Mouse (Mus musculus) embryonic fibroblast, embryonic 13.5 days (primary cell): ENCODE measurements at regions not wholly inside any gene's neighbourhood (a gene's known extent, or its start where the extent isn't known, plus 50 kb on each side); places are given as distances from the start of the nearest gene placed in this dataset.

Source experiments
- H3K27ac ChIP-seq: 2 replicates; pipeline ENCODE4 v1.5.1; 2012; ENCODE audit warnings: low read length, control low read depth, inconsistent platforms; ENCODE audit not compliant: insufficient read depth
- H3K4me1 ChIP-seq: 2 replicates; pipeline ENCODE4 v1.6.1; 2011; ENCODE audit warnings: low read length; ENCODE audit not compliant: control insufficient read depth, insufficient read depth
- H3K4me3 ChIP-seq: 2 replicates; pipeline ENCODE4 v1.5.1; 2011; ENCODE audit warnings: mild to moderate bottlenecking, control low read depth, low read length; ENCODE audit not compliant: insufficient read depth
- CTCF ChIP-seq: IDR thresholded peaks from 2 replicates; pipeline ENCODE4 v1.5.1; 2011; ENCODE audit warnings: mild to moderate bottlenecking, control low read depth, low read length, moderate library complexity, borderline replicate concordance; ENCODE audit not compliant: insufficient read depth
- POLR2A ChIP-seq: IDR thresholded peaks from 2 replicates; pipeline ENCODE4 v1.6.1; 2011; ENCODE audit warnings: low read depth, mild to moderate bottlenecking, control low read depth, low read length, moderate library complexity

DNA sequence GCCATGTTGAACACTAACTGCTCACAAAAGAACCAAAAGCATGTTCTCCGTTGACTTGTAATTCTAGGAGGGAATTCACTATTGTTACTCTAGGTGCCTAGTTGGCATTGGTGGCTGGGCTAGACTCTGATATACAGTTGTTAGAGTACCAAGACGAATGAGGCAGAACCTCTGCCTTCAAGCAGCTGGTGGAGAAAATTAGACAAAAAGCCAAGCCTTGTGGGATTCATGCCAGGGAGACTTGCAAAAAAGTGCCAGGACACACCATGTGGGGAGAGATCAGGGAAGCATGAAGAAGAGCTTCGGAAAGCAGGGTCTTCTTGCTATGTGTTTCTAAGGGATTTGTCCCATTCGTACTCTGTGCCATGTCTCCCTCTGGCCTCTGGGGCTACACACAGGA is 97.2 kb upstream of the Ppp2r3a start:
- Histone ChIP-seq H3K4me3 (no peak overlapping the region), H3K4me1 (no peaks in the 10 kb centered on the region), H3K27ac (no peak overlapping the region)
- TF ChIP-seq POLR2A (no peak), CTCF (no peak)

DNA sequence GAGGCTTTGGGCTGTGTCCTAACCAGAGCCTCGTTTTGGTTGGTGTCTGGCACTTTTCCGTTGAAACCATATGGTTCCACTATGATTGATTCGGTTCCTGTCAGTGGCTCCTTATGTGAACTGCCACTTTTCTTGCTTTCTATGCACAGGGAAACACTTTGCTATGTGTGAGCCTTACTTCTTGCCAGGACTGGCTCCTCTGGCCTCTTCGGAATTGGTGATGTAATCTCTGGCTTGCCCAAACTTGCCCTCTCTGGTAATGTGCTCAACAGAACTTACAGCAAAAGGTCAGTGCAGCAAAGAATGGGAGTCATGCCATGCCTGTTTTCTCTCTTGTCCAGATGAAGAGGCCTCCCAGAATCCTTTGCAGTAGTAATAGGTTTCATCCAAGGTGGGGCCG is 91.3 kb upstream of the Ppp2r3a start:
- Histone ChIP-seq H3K27ac (no peak overlapping the region), H3K4me1 (no peaks in the 10 kb centered on the region), H3K4me3 (no peak overlapping the region)
- TF ChIP-seq POLR2A: no peak
- no peak for TF ChIP-seq CTCF

DNA sequence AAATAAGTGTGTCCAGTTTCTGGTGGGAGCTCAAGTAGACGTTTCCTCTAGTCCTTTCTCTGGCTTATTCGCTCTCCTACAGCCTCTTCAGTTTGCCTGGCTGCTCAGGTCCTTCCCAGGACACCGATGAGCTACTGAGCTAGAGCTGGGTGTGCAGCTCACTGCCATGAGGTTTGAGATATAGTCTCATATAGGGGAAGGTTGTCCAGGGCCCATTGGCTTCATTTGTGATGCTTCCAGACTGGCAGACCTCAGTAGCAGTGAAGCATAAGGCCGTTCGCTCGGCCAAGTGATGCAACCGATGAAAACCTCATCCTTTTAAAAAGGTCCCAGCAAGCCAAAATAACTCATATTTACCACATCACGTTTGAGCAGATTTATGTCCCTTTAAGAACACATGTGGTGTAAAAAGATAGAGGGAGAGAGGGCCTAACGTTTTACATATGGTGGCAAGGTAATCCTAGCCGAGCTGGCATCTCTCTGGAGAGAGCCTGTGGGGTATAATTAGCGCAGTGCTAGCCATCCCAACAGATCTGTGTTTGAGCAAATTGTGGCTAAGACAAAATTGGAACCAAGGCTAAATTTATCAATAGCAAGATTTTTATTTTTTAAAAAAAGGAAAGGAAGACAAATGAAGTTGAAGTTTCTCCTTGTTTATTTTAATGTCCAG is 89.3 kb upstream of the Ppp2r3a start:
- no peaks in the 10 kb centered on the region for H3K4me1 ChIP-seq
- no peak overlapping the region for H3K4me3 ChIP-seq
- TF ChIP-seq CTCF: no peak
- TF ChIP-seq POLR2A: no peak
- H3K27ac ChIP-seq: no peak overlapping the region

DNA sequence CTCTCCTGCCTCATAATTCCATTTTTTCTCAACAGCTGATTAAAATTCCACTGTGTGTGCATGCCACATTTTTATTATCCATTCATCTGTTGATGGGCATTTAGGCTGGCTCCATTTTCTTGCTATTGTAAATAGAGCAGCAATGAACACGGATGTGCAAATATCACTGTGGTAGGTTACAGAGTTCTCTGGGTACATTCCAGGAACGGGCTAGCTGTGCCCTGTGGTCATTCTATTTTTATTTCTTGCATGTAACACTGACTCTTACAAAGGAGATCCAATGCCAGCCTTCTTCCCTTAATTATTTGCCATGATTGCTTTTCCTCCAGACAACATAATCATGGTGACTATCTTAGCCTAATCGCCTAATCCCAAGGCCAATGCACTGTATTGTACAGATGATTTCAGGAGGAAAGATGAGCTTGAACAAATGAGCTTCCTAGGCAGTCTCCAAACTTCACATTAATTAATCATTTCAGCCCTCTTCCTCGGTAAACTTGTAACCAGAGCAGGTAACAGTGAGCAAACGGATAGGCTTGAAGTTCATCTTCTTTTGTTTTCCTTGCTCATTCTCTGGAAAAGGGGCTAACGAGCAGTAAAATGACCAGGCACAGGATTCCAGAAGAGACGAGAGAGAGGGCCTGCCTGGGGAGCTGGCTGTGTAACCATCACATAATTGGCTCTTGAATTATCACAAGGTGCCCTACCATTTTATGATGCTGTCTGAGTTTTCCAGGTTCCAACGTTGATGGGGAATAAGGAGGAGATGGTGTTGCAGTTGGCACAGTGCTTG is 77.6 kb upstream of the Ppp2r3a start:
- no peak overlapping the region for H3K27ac ChIP-seq
- no peak overlapping the region for H3K4me3 ChIP-seq
- H3K4me1 ChIP-seq: no peaks in the 10 kb centered on the region
- TF ChIP-seq CTCF (no peak), POLR2A (no peak)

DNA sequence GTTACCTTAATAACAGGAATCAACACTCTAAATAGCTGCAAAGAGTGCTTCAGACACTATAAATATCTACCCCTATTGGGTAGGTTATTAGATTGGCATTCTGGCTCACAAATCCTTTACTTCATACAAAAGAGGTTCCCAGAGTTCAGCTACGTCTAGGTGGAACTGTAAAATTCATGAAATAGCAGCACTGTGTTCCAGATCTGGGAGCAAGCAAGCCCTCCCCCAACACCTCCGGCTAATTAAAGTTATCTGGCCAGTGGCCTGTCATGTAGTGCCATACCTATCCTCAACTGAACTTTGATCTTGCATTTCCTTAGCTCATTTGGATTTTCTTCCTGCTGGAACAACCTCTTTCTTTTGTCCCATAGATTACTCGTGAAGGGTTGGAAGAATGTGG is 75.4 kb upstream of the Ppp2r3a start:
- Histone ChIP-seq H3K4me3 (no peak overlapping the region), H3K4me1 (no peaks in the 10 kb centered on the region), H3K27ac (no peak overlapping the region)
- TF ChIP-seq CTCF (no peak), POLR2A (no peak)

DNA sequence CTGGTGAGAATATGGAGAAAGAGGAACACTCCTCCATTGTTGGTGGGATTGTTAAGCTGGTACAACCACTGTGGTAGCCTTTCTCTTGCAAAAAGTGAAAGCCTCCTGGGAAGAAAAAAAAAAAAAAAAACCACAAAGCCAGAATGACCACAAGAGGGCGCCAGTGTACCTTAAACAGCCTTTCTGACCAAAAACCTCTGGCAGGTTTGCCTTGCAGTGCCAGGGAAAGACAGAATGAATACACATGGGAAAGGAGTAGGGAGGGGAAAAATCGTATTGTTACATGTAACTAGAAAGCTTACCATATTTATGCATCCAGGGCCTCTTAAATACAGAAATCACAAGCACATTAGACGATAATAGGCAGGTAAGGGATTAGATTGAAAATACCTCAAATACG is 62.4 kb upstream of the Ppp2r3a start:
- TF ChIP-seq POLR2A: no peak
- TF ChIP-seq CTCF: no peak
- Histone ChIP-seq H3K27ac (no peak overlapping the region), H3K4me1 (no peaks in the 10 kb centered on the region), H3K4me3 (no peak overlapping the region)

DNA sequence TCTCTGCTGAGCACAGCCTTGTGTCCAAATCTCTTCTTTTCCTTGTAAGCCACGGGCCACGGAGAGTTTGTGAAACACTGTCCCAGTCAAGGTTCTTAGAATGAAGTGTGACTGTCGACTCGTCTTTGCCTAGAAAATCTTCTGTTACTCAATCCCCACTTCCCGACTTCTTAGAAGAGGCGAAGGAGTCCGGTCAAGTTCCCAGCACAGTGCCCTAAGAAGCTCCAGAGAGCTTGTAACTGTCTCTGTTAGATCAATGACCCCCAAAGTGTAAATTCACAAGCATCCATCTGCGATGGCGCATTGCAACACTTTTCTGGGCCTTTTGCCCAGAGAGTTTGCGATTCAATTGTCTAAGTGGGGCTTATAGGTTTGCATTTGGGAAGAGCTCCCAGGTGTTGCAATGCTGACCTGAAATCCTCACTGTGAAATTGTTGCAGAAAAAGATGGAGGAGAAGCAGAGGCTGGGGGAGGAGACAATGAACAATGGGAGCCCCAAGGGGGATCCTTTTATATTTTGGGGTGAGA is 54.9 kb upstream of the Ppp2r3a start:
- Histone ChIP-seq H3K27ac (no peak overlapping the region), H3K4me3 (no peak overlapping the region), H3K4me1 (no peaks in the 10 kb centered on the region)
- TF ChIP-seq CTCF: no peak
- TF ChIP-seq POLR2A: no peak

DNA sequence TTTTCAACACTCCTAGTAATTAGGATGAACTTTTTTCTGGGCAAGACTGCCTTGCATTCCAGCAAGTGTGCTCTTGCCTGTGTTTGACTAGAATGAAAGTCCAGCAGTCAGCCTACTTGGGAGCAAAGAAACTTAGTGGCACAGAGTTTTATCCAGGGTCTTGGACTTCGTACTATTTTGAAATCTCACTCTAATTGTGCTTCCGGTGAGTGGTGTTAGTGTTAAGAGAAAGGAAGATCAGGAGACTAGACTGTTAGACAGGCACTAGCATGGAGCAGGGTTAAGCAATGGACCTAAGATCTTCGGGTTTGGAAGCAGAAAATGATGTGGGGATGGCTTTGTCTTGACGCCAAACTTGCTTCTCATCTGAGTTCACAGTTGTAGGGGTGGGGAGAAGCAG is 54.1 kb upstream of the Ppp2r3a start:
- TF ChIP-seq CTCF (no peak), POLR2A (no peak)
- H3K4me3 ChIP-seq: no peak overlapping the region

More for the DNA sequence above, 54.1 kb upstream of the Ppp2r3a start:
- H3K4me1 ChIP-seq: no peaks in the 10 kb centered on the region
- no peak overlapping the region for H3K27ac ChIP-seq
